Mouse (Mus musculus) ES-E14 (cell line): ENCODE measurements at regions not wholly inside any gene's neighbourhood (a gene's known extent, or its start where the extent isn't known, plus 50 kb on each side); places are given as distances from the start of the nearest gene placed in this dataset.

ENCODE experiments used
- DNase-seq: peaks from one replicate; pipeline ENCODE4 v3.0.0-alpha.2; 2013; ENCODE audit warnings: low read depth, low spot score
- H3K27ac ChIP-seq: 2 replicates; pipeline ENCODE4 v1.5.1; 2012; ENCODE audit warnings: low read depth, mild to moderate bottlenecking, low read length, moderate library complexity, mixed read lengths; ENCODE audit not compliant: poor library complexity, insufficient read depth, severe bottlenecking
- H3K36me3 ChIP-seq: 2 replicates; pipeline ENCODE4 v1.6.1; 2012; ENCODE audit warnings: mild to moderate bottlenecking, low read length, moderate library complexity, mixed read lengths; ENCODE audit not compliant: control insufficient read depth, poor library complexity, insufficient read depth, severe bottlenecking
- H3K4me1 ChIP-seq, 2 experiments: fragments of 150-350 bp in 1 of 2; sonication (generic) in 1 of 2; 2 replicates each; pipeline ENCODE4 v1.6.1; 2012; ENCODE audit warnings: low read length in 2 of 2, mild to moderate bottlenecking in 1 of 2, mixed read lengths in 1 of 2; ENCODE audit not compliant: control insufficient read depth in 2 of 2, insufficient read depth in 2 of 2, poor library complexity in 1 of 2
- H3K4me3 ChIP-seq, 2 experiments: fragments of 150-350 bp in 1 of 2; sonication (generic) in 1 of 2; 2 replicates each; pipeline ENCODE4 v1.5.1; 2012; ENCODE audit warnings: low read length in 2 of 2, low read depth in 1 of 2, mild to moderate bottlenecking in 1 of 2, mixed read lengths in 1 of 2; ENCODE audit not compliant: insufficient read depth in 1 of 2, poor library complexity in 1 of 2, severe bottlenecking in 1 of 2
- H3K9ac ChIP-seq: 2 replicates; pipeline ENCODE4 v1.6.1; 2012; ENCODE audit warnings: low read depth, mild to moderate bottlenecking, low read length, mixed read lengths; ENCODE audit not compliant: poor library complexity, insufficient read depth, severe bottlenecking
- H3K9me3 ChIP-seq: fragments of 150-350 bp; sonication (generic); 2 replicates; pipeline ENCODE4 v1.6.1; 2012; ENCODE audit warnings: low read depth, mild to moderate bottlenecking, low read length; ENCODE audit not compliant: control insufficient read depth, insufficient read depth
- CHD2 ChIP-seq: IDR thresholded peaks from 2 replicates; pipeline ENCODE4 v1.6.1; 2014; ENCODE audit warnings: mild to moderate bottlenecking, low read depth, low read length, inconsistent platforms
- HCFC1 ChIP-seq: IDR thresholded peaks from 2 replicates; pipeline ENCODE4 v1.6.1; 2012; ENCODE audit warnings: low read length, inconsistent platforms, borderline replicate concordance; ENCODE audit not compliant: insufficient read depth
- MAFK ChIP-seq: IDR thresholded peaks from 2 replicates; pipeline ENCODE4 v1.6.1; 2014; ENCODE audit warnings: mild to moderate bottlenecking, low read depth, low read length, inconsistent platforms; ENCODE audit not compliant: insufficient read depth
- ZC3H11A ChIP-seq: IDR thresholded peaks from 2 replicates; pipeline ENCODE4 v1.6.1; 2012; ENCODE audit warnings: low read depth, mild to moderate bottlenecking, inconsistent platforms, low read length, borderline replicate concordance
- ZNF384 ChIP-seq: IDR thresholded peaks from 2 replicates; pipeline ENCODE4 v1.6.1; 2012; ENCODE audit warnings: low read depth, low read length, inconsistent platforms
- in situ Hi-C, 2 experiments: fragments of 600-800 bp; cut with MboI; formaldehyde crosslinking; loops; one replicate each; pipeline ENCODE4 v1.15.1; 2025; ENCODE audit warnings: low sequenced_read_pairs in 2 of 2, inconsistent platforms in 1 of 2; ENCODE audit not compliant: unreplicated experiment in 2 of 2

DNA sequence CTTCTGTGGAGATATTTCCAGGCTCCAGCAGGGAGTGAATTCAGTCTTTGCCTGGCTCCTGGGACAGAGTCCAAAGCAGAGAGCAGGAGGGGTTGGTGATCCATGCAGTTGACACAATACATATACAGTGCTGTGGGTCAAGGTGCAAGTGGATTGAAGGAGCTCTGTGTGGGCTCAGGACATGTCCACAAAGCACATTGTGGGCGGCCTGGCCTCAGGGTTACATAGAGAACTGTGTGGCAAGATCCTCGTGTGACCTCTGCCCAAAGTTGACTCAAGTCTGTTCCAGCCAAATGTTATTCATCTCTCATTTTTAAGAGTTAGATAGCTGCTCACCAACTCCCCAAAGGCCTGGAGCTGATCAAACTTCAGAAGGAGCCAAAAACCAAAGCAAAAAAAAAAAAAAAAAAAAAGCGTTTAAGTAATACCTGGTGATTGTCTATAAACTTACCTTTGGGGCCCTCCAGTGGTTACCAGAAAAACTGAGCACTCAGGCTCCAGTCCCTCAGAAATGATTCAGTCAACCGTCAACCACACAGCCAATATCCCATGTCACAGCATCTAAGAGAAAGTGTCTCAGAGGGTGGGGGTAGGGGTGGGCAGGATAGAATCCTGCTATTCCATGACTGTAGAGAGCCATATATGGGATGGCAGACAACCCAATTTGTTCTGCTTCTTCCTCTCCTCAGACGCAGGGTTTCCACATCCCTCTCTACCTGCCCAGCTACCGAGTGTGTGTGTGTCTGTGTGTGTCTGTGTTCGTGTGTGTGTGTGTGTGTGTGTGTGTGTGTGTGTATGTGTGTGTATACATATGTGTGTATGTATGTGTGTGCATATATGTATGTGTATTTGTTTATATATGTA is 91.9 kb upstream of the Far2 start:
- DNase-seq: no peak
- Histone ChIP-seq H3K9ac (no peak overlapping the region), H3K27ac (no peak overlapping the region), H3K36me3 (no peaks in the 10 kb centered on the region), H3K9me3 (no peaks in the 10 kb centered on the region), H3K4me3 (no peak overlapping the region), H3K4me1 (no peaks in the 10 kb centered on the region)
- in situ Hi-C loops: no loop called here
- TF ChIP-seq MAFK (no peak), ZNF384 (peak; percentile 90), ZC3H11A (0 out of 2 replicates have a peak, but pooled peaks have one; percentile 12)

DNA sequence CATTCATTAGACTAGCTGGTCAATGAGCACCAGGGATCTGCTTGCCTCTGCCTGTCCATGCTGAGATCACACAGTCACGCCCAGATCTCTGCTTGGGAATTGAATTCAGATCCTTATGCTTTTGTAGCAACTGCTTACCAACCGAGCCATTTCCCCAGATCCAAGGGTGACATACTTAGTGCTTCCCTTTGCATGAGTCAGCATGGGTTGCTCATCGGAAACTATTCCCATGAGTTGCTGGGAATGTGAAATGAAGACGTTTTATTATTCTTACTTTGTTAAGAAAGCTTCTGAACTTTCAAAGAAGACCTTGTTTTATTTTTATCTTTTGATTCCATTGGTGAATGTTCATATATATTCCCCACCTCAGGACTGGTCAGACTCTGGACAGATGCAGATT is 82.3 kb upstream of the Far2 start:
- Histone ChIP-seq H3K4me1 (no peaks in the 10 kb centered on the region), H3K9ac (no peak overlapping the region), H3K4me3 (no peak overlapping the region), H3K27ac (no peak overlapping the region), H3K9me3 (no peaks in the 10 kb centered on the region), H3K36me3 (no peaks in the 10 kb centered on the region)
- no peak for DNase-seq
- in situ Hi-C loops: no loop called here
- TF ChIP-seq HCFC1 (no peak), CHD2 (no peak), ZNF384 (no peak), MAFK (no peak), ZC3H11A (no peak)

DNA sequence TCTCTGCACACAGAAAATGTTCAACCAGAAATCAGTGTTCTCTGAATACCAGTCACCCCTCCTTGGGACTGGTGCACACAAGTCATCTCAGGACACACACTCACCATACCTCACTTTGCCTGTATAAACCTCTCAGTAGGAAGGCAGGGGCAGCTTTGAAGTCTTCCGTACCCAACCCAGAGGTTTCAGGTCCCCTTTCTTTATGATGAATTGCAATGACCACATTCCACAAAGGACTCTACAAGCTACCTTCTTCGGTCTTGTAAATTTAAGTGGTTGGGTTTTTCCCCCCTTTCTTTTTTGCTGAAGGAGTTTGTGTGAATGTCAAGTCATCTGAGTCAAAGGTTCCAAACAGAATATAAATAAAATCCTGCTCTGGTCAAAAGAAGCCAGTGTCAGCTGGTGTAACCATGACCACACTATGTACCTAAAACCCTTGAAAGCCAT is 76.9 kb upstream of the Far2 start:
- no peak overlapping the region for H3K4me3 ChIP-seq
- in situ Hi-C loops: no loop called here
- no peak for DNase-seq
- no peaks in the 10 kb centered on the region for H3K9me3 ChIP-seq
- no peak overlapping the region for H3K27ac ChIP-seq
- no peaks in the 10 kb centered on the region for H3K36me3 ChIP-seq
- H3K4me1 ChIP-seq: no peaks in the 10 kb centered on the region
- no peak overlapping the region for H3K9ac ChIP-seq
- no peak for TF ChIP-seq ZNF384
- TF ChIP-seq ZC3H11A: no peak
- TF ChIP-seq HCFC1: no peak
- no peak for TF ChIP-seq CHD2
- TF ChIP-seq MAFK: no peak

DNA sequence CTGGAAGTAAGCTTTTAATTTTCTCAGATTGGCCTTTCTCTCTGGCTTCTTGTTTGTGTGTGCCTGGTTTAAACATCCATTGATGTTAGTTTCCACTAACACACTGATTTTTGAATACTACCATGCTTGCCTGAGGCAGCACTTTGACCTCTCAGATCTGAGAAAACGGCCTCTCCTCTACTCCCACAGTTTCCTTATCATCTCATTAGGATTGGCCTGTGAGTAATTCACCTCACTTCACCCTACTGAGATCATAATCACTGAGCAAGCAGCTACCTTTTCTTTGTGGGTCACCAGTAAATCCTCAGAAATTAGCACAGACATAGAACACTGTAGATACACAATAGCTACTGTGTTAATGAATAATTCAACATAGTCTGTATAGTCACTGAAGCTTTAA is 74.5 kb upstream of the Far2 start:
- H3K36me3 ChIP-seq: no peaks in the 10 kb centered on the region
- H3K27ac ChIP-seq: no peak overlapping the region
- TF ChIP-seq ZNF384 (no peak), ZC3H11A (no peak), HCFC1 (no peak), MAFK (no peak), CHD2 (no peak)
- no peaks in the 10 kb centered on the region for H3K9me3 ChIP-seq
- H3K4me1 ChIP-seq: no peaks in the 10 kb centered on the region
- in situ Hi-C loops: no loop called here
- DNase-seq: no peak
- H3K9ac ChIP-seq: no peak overlapping the region
- no peak overlapping the region for H3K4me3 ChIP-seq

DNA sequence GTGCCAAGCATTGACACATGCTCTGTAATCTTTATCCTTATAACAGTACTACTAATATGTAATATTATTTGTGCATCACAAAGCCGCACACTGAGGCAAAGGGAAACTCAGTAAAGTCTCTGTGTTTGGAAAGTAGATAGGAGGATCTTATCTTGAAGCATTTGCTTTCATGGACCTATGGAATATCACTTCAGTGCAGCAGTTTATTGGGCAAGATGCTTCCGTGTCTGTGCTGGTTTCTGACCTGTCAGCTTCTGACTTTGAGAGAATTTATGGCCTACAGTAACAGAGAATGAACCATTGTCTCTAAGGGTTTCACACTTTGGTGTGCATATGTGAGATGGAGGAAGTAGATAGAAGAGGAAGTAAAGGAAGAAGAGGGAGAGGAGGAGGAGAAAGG is 74.0 kb upstream of the Far2 start:
- no peak for DNase-seq
- Histone ChIP-seq H3K9me3 (no peaks in the 10 kb centered on the region), H3K27ac (no peak overlapping the region), H3K4me1 (no peaks in the 10 kb centered on the region), H3K4me3 (no peak overlapping the region), H3K36me3 (no peaks in the 10 kb centered on the region), H3K9ac (no peak overlapping the region)
- in situ Hi-C loops: no loop called here
- TF ChIP-seq MAFK: no peak
- TF ChIP-seq CHD2: no peak
- no peak for TF ChIP-seq ZC3H11A
- no peak for TF ChIP-seq HCFC1
- no peak for TF ChIP-seq ZNF384
